Mouse (Mus musculus): ENCODE measurements around the gene Asic4. TPM values are rescaled to one million over a fixed set of nuclear protein-coding genes. Genes with fewer than 3 reads are reported as not detected.

The Asic4 gene
- total RNA-seq, 2 experiments from 2014 or later = 13.2 to 15.7 TPM

DNA sequence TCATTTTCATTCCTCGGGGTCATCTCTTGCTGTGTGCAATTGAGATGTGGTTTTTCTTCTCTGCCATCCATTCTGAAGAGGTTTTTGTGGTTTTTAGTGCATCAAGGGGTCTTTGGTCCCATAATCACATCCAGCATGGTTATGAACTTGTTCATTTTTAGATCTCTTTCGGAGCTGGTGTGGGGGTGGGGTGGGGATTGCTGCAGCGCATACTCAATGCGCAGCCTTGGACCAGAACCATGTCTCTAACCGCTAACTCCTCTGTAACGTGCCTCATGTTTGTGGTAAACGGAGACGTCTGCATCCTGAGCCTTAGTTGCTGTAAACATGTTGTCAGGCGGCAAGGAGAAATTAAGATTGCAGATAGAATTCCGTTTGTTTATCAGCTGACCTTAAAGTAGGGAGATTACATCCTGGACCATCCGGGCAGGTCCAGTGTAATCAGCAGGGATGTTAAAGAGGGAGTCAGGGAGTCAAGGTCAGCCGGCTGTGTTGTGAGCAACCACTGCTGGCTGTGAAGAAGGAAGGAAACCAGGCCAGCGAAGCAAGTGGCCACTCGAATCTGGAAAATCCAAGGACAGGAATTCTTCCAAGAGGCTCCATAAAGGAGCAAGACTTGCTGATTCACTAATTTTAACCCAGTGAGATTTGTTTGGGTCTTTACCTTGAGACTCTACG, 66.6 kb downstream of the Asic4 start:
- intact Hi-C loops (cut with DNase I) = no loop called here
- DNase-seq (ENCODE audit: low spot score in 2 of 2) = no peak

DNA sequence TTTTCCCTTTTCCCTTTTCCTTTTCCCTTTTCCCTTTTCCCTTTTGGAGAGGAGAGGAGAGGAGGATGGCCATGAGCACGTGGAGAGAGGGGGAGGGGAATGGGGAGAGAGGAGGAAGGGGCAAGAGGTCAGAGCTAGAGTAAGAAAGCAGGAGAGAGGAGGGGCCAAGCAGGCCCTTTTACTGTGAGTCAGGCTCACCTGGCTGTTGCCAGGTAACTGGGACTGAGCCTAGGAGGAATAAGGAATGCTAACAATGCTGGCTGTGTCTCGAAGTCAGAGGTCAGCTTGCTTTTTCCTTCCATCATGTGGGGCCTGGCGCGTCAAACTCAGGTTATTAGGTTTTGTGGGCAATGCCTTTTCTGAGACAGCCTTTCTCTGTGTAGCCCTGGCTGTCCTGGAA, 67.7 kb downstream of the Asic4 start:
- intact Hi-C loops (cut with DNase I) = no loop called here
- DNase-seq (ENCODE audit: low spot score in 2 of 2) = no peak

DNA sequence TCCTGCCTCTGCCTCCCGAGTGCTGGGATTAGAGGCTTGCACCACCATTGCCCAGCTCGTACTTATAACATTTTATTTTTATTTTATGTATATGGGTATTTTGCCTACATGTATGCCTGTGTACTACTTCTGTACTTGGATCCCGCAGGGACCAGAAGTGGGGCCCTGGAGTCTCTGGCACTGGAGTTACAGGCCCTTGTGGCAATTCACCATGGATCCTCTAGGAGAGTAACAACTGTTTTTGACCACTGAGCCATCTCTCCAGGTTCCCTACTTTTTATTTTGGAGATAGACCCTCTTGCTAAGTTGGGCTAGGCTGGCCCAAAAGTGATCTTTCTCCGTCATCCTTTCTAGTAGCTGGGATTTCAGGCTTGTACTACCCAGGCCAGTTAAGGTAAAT, 68.2 kb downstream of the Asic4 start:
- DNase-seq (ENCODE audit: low spot score in 2 of 2) = no peak
- intact Hi-C loops (cut with DNase I) = no loop called here

DNA sequence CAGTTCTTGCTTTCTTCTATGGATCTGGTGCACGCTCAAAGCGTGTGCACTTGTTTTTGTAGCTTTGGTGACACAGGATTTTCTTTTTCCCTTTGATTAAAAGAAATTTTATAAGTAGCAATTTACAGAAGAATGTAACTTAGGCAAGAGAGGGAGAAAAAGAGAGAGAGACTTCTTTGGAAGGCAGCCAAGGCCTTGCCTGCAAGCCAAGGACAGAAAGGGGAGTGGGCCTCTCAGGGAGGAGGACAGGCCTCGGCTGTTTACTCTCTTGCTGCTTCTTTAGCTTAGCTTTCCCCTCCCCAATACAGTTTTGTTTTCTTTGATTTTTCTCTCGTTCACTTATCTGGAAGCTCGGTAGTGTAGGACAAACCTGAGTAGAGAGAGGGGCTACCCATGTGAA, 69.3 kb downstream of the Asic4 start:
- intact Hi-C loops (cut with DNase I) = no loop called here
- no peak for DNase-seq (ENCODE audit: low spot score in 2 of 2)

DNA sequence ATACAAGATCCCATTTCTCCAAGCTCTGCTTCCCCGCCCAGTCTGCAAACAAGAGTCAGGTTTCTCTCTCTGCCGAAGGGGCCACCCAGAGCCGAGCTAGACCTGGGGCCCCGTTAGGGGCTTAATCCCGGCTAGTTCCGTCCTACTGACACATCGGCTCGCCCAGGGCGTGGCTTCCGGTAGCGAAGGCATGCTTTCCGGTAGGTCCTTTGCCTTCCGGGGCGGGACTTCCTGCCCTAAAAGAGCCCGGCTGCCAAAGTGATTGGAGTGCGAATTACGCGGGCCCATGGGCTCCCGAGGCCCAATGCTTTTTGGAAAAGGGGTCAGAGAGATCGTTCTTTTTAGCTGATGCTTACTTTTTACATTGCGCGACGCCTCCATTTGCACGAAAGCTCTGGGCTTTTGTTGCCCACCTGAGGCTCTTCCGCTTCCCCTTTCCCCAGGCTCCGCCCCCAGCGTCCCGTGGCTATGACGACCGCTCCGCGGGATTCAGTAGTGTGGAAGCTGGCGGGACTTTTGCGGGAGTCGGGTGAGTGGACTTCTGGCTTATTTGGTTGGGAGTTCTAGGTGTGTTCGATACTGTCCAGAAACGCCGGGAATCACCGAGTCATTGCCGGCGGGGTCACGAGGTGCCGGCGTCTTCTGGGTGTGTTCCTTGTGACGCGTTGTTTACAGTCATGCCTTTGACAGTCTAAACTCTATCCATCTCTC, 71.2 kb downstream of the Asic4 start, which contains the start of gene Stk11ip:
TSS of gene Stk11ip (plus strand) at position 209 of the 711 bp plus-strand sequence.
- peak; percentile 91 to 92 for DNase-seq (ENCODE audit: low spot score in 2 of 2)
- intact Hi-C loops (cut with DNase I) = no loop called here

Other genes starting within 250 kb of the Asic4 start
- gene Glb1l, start 239.6 kb upstream of the Asic4 start, total RNA-seq (2021) = 10 to 100 TPM; 10.4 to 15.8 TPM
- gene Stk16, start 239.6 kb upstream of the Asic4 start, total RNA-seq (2021) = 10 to 100 TPM; 80.3 to 85.9 TPM
- gene Tuba4a, start 230.6 kb upstream of the Asic4 start, total RNA-seq (2021) = 100 to 1,000 TPM; 579 to 672 TPM
- not detected for gene A630095N17Rik, start 218.3 kb upstream of the Asic4 start, total RNA-seq (2021)
- gene Dnajb2, start 214.0 kb upstream of the Asic4 start, total RNA-seq (2021) = 10 to 100 TPM; 91.6 to 97.6 TPM
- 100 to 1,000 TPM; 468 to 499 TPM for gene Ptprn, start 185.9 kb upstream of the Asic4 start, total RNA-seq (2021)
- gene Resp18, start 172.0 kb upstream of the Asic4 start, total RNA-seq (2021) = 100 to 1,000 TPM; 122 to 146 TPM
- 10 to 100 TPM; 51.9 to 55.9 TPM for gene Dnpep, start 132.4 kb upstream of the Asic4 start, total RNA-seq (2021)
- 1 to 10 TPM in 1 of 2 experiments, under 1 TPM in 1; 0.84 to 1.5 TPM for gene Des, start 90.1 kb upstream of the Asic4 start, total RNA-seq (2021)
- 100 to 1,000 TPM; 173 to 212 TPM for gene Speg, start 75.1 kb upstream of the Asic4 start, total RNA-seq (2021)
- 10 to 100 TPM; 50.0 to 59.0 TPM for gene Gmppa, start 14.5 kb upstream of the Asic4 start, total RNA-seq (2021)
- 10 to 100 TPM; 75.3 to 86.3 TPM for gene Chpf, start 28.9 kb downstream of the Asic4 start, total RNA-seq (2021)
- 100 to 1,000 TPM in 1 of 2 experiments, 10 to 100 TPM in 1; 94.2 to 105 TPM for gene Tmem198, start 29.1 kb downstream of the Asic4 start, total RNA-seq (2021)
- gene Obsl1, start 56.0 kb downstream of the Asic4 start, total RNA-seq (2021) = 10 to 100 TPM; 25.4 to 33.2 TPM
- gene Inha, start 56.6 kb downstream of the Asic4 start, total RNA-seq (2021) = 10 to 100 TPM; 18.6 to 30.8 TPM
- 10 to 100 TPM; 29.2 to 38.0 TPM for gene Stk11ip, start 71.1 kb downstream of the Asic4 start, total RNA-seq (2021)
- 100 to 1,000 TPM; 176 to 200 TPM for gene Slc4a3, start 95.8 kb downstream of the Asic4 start, total RNA-seq (2021)

All from left cerebral cortex, postnatal 36 days (tissue).